Mouse (Mus musculus): ENCODE measurements around the gene Ston2.

- TF ChIP-seq POLR2A (IDR thresholded peaks at IDR 0.05; ENCODE audit: insufficient read depth, low read depth, low read length) (no peak), CTCF (IDR thresholded peaks at IDR 0.05) (no peak), EP300 (IDR thresholded peaks at IDR 0.05; ENCODE audit: insufficient read depth, low read depth, low read length) (no peak)
These were observed 112.2 kb downstream of the Ston2 start for GRCm38 (mm10) chr12:91675937-91676336.

Measured in heart, adult 2 months (tissue).